Mouse (Mus musculus) testis, adult 2 months (tissue): ENCODE results near the gene Igf2bp1.

Experiments
- CTCF ChIP-seq: fragments of 200-500 bp; IDR thresholded peaks from 2 replicates; pipeline ENCODE4 v1.5.1; 2012; ENCODE audit warnings: low read depth, mild to moderate bottlenecking, inconsistent platforms, low read length, moderate library complexity; ENCODE audit not compliant: control insufficient read depth, insufficient read depth, insufficient replicate concordance
- POLR2A ChIP-seq: fragments of 200-500 bp; IDR thresholded peaks from 2 replicates; pipeline ENCODE4 v1.6.1; 2012; ENCODE audit warnings: low read depth, mild to moderate bottlenecking, inconsistent platforms, low read length, moderate library complexity; ENCODE audit not compliant: control insufficient read depth

DNA sequence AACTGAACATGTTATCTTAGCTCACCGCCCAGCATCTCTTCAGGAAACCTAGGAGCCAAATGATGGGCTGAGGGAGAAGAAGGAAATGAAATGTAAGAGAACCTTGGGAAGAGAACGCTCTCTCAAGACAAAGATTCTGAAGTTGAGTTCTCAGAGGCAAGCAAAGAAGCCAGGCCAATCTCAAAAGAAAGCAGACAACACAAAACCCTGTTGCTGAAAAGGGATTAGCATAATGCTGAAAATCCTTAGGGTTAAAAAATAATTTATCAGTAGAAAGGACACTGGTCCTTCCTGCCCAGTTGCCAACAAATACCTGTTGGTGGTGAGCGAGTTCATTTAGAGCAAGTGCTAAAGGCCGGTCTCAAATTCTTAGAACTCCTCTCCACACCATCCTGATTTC lies 15.3 kb downstream of the Igf2bp1 start:
- no peak for TF ChIP-seq CTCF
- TF ChIP-seq POLR2A = no peak
